Mouse (Mus musculus) megakaryocyte, embryonic 14.5 days (primary cell): ENCODE measurements around the gene Chrnb4.

Experiments
- FLI1 ChIP-seq: IDR thresholded peaks from 2 replicates; pipeline ENCODE4 v1.6.1; 2012; ENCODE audit warnings: low read length, inconsistent platforms, mixed read lengths
- GATA1 ChIP-seq: IDR thresholded peaks from 3 replicates; pipeline ENCODE4 v1.6.1; 2012; ENCODE audit warnings: mixed read lengths, low read length, inconsistent platforms, borderline replicate concordance

DNA sequence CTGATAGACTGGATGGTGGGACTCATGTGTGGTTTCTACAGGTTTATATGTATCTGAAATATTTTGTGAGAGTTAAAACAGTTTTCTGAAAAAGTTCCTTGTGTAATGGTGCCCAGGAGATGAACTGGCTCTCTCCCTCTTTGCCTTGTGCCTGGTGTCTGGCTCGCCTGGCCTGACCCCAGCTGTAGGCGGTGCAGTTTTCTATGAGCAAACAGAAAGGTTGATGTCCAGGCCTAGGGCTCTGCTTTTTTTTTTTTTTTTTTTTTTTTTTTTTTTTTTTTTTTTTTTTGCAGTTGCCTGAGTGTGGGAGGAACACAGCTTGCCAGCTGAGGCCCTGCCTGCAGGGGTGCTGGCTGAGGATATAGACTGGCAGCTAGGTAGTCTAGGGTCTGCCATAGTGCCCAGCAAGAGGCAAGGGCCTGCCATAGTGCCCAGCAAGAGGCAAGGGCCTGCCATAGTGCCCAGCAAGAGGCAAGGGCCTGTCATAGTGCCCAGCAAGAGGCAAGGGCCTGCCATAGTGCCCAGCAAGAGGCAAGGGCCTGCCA lies 6.9 kb upstream of the Chrnb4 start:
- no peak for TF ChIP-seq GATA1
- no peak for TF ChIP-seq FLI1
